Mouse (Mus musculus): ENCODE results near the gene Fnip2.

- TF ChIP-seq POLR2A (IDR thresholded peaks at IDR 0.05; ENCODE audit: borderline replicate concordance, extremely low read depth, insufficient read depth, insufficient read length, poor library complexity, severe bottlenecking) (no peak), CTCF (IDR thresholded peaks at IDR 0.05; ENCODE audit: borderline replicate concordance, extremely low read depth, insufficient read depth, insufficient read length) (no peak)
Measured at GRCm38 (mm10) chr3:79553779-79554178, 13.8 kb downstream of the Fnip2 start.
